Mouse (Mus musculus) heart, embryonic 12.5 days (tissue): ENCODE data around the gene Rad23a. TPM values are rescaled to one million over a fixed set of nuclear protein-coding genes. Genes with fewer than 3 reads are reported as not detected.

Experiments used
- ATAC-seq: fragments of 200-750 bp; cut with Nextera tagmentation; 2 replicates; pipeline ENCODE4 v1.8.0; 2017; ENCODE audit warnings: moderate TSS enrichment, moderate library complexity; ENCODE audit not compliant: insufficient number of reproducible peaks, low FRiP score
- H3K27ac ChIP-seq: fragments of 300-500 bp; sonication (generic); 2 replicates; pipeline ENCODE4 v1.5.1; 2016; ENCODE audit warnings: mild to moderate bottlenecking, moderate library complexity; ENCODE audit not compliant: poor library complexity, severe bottlenecking
- H3K27me3 ChIP-seq: fragments of 300-500 bp; sonication (generic); replicated peaks from 2 replicates; pipeline ENCODE4 v1.6.1; 2016; ENCODE audit warnings: mild to moderate bottlenecking, moderate library complexity
- H3K36me3 ChIP-seq: fragments of 300-500 bp; sonication (generic); 2 replicates; pipeline ENCODE4 v1.6.1; 2016; ENCODE audit warnings: mild to moderate bottlenecking, moderate library complexity
- H3K4me1 ChIP-seq: fragments of 300-500 bp; sonication (generic); replicated peaks from 2 replicates; pipeline ENCODE4 v1.6.1; 2016; ENCODE audit warnings: mild to moderate bottlenecking
- H3K4me2 ChIP-seq: fragments of 300-500 bp; sonication (generic); 2 replicates; pipeline ENCODE4 v1.6.1; 2016; ENCODE audit warnings: mild to moderate bottlenecking, moderate library complexity
- H3K4me3 ChIP-seq: fragments of 300-500 bp; sonication (generic); 2 replicates; pipeline ENCODE4 v1.5.1; 2016; ENCODE audit warnings: mild to moderate bottlenecking
- H3K9ac ChIP-seq: fragments of 300-500 bp; sonication (generic); 2 replicates; pipeline ENCODE4 v1.6.1; 2016; ENCODE audit warnings: mild to moderate bottlenecking, moderate library complexity
- H3K9me3 ChIP-seq: fragments of 300-500 bp; sonication (generic); replicated peaks from 2 replicates; pipeline ENCODE4 v1.6.1; 2016; ENCODE audit warnings: mild to moderate bottlenecking, moderate library complexity
- WGBS: fragments of 180-500 bp; shearing (Covaris S2); methylation state at CpG from one replicate; pipeline ENCODE4 v1.1.7; 2016; 5-methylcytosine and 5-hydroxymethylcytosine counted together
- microRNA-seq: library from miRNA; unstranded; fragments of <30 nt; microRNA quantifications from one replicate; pipeline ENCODE4, GENCODE M21; 2017
- polyA plus RNA-seq: library from polyadenylated mRNA; unstranded; fragments of >200 nt; fragmentation: Nextera tagmentation; extraction: Ambion mirVana; gene quantifications from 2 replicates; pipeline ENCODE4 v1.2.1, GENCODE M21; 2016

Rad23a gene
- polyA plus RNA-seq, 1 experiment from 2014 or later = 131 TPM

- Histone ChIP-seq H3K4me1 (peaks cover 52% of the 10 kb centered on the region), H3K27ac (no peak overlapping the region), H3K36me3 (no peaks in the 10 kb centered on the region), H3K4me2 (peak overlapping the region; percentile 47; the same call in 1 of the 2 replicates), H3K9me3 (no peaks in the 10 kb centered on the region), H3K4me3 (no peak overlapping the region), H3K9ac (no peak overlapping the region), H3K27me3 (peaks cover 99% of the 10 kb centered on the region)
- ATAC-seq = no peak
- 5% methylated on average over 11 of the region's 11 CpGs for WGBS
These were observed 55.0 kb downstream of the Rad23a start for GRCm38 (mm10) chr8:84785506-84785755.

GRCm38 (mm10) chr8:84784681-84785505 is 55.6 kb downstream of the Rad23a start:
- no peaks in the 10 kb centered on the region for H3K36me3 ChIP-seq
- peak overlapping the region; percentile 17; the same call in 1 of the 2 replicates for H3K4me3 ChIP-seq
- WGBS = 3% methylated on average over 48 of the region's 48 CpGs
- H3K9ac ChIP-seq = no peak overlapping the region
- no peaks in the 10 kb centered on the region for H3K9me3 ChIP-seq
- H3K27me3 ChIP-seq = peaks cover 97% of the 10 kb centered on the region
- H3K27ac ChIP-seq = no peak overlapping the region
- H3K4me2 ChIP-seq = peak overlapping the region; percentile 47
- peaks cover 50% of the 10 kb centered on the region for H3K4me1 ChIP-seq
- ATAC-seq = no peak

Small RNA genes within 50 kb of the gene (microRNA-seq; reads per million reads assigned to microRNA genes)
- 1.4 reads per million for gene Mir7069

Other genes starting within 250 kb of the Rad23a start
- 63.4 and 68.1 TPM in 2 replicates for gene Ier2, start 177.8 kb downstream of the Rad23a start, polyA plus RNA-seq
- 46.2 and 49.5 TPM in 2 replicates for gene Trmt1, start 154.4 kb downstream of the Rad23a start, polyA plus RNA-seq
- 20.9 and 21.3 TPM in 2 replicates for gene Nacc1, start 152.8 kb downstream of the Rad23a start, polyA plus RNA-seq
- 18.1 and 19.7 TPM in 2 replicates for gene Lyl1, start 139.2 kb downstream of the Rad23a start, polyA plus RNA-seq
- gene G430095P16Rik, start 117.7 kb downstream of the Rad23a start, polyA plus RNA-seq = 5.4 and 6.9 TPM in 2 replicates
- gene Nfix, start 40.3 kb downstream of the Rad23a start, polyA plus RNA-seq = 9.2 and 10.9 TPM in 2 replicates
- gene Dand5, start 17.8 kb downstream of the Rad23a start, polyA plus RNA-seq = 4.6 and 6.2 TPM in 2 replicates
- gene Gadd45gip1, start 9.1 kb downstream of the Rad23a start, polyA plus RNA-seq = 50.9 and 52.1 TPM in 2 replicates
- 747 and 767 TPM in 2 replicates for gene Calr, start 6.3 kb upstream of the Rad23a start, polyA plus RNA-seq
- gene Farsa, start 16.3 kb upstream of the Rad23a start, polyA plus RNA-seq = 53.6 and 59.2 TPM in 2 replicates
- 36.5 and 36.9 TPM in 2 replicates for gene Syce2, start 31.4 kb upstream of the Rad23a start, polyA plus RNA-seq
- gene Gcdh, start 53.3 kb upstream of the Rad23a start, polyA plus RNA-seq = 35.5 and 36.2 TPM in 2 replicates
- gene Klf1, start 61.3 kb upstream of the Rad23a start, polyA plus RNA-seq = 12.1 and 17.9 TPM in 2 replicates
- 4.2 and 4.3 TPM in 2 replicates for gene Dnase2a, start 67.9 kb upstream of the Rad23a start, polyA plus RNA-seq
- gene Mast1, start 96.7 kb upstream of the Rad23a start, polyA plus RNA-seq = 0.13 and 0.24 TPM in 2 replicates
- gene Rtbdn, start 106.3 kb upstream of the Rad23a start, polyA plus RNA-seq = 0.20 and 0.31 TPM in 2 replicates
- gene Gm49661, start 128.8 kb upstream of the Rad23a start, polyA plus RNA-seq = not detected in 2 replicates
- gene Prdx2, start 128.9 kb upstream of the Rad23a start, polyA plus RNA-seq = 638 and 672 TPM in 2 replicates
- gene Rnaseh2a, start 129.1 kb upstream of the Rad23a start, polyA plus RNA-seq = 77.1 and 79.0 TPM in 2 replicates
- 11.9 and 13.2 TPM in 2 replicates for gene Junb, start 138.1 kb upstream of the Rad23a start, polyA plus RNA-seq
- gene Hook2, start 149.9 kb upstream of the Rad23a start, polyA plus RNA-seq = 7.2 and 7.7 TPM in 2 replicates
- gene Best2, start 173.9 kb upstream of the Rad23a start, polyA plus RNA-seq = not detected in 2 replicates
- 114 and 118 TPM in 2 replicates for gene Asna1, start 184.6 kb upstream of the Rad23a start, polyA plus RNA-seq
- 102 and 109 TPM in 2 replicates for gene Trir, start 186.2 kb upstream of the Rad23a start, polyA plus RNA-seq
- gene Tnpo2, start 196.2 kb upstream of the Rad23a start, polyA plus RNA-seq = 28.8 and 34.4 TPM in 2 replicates
- gene Fbxw9, start 219.4 kb upstream of the Rad23a start, polyA plus RNA-seq = 17.3 and 18.8 TPM in 2 replicates
- gene Gm5741, start 227.3 kb upstream of the Rad23a start, polyA plus RNA-seq = not detected in 2 replicates
- gene Dhps, start 231.1 kb upstream of the Rad23a start, polyA plus RNA-seq = 50.4 and 60.9 TPM in 2 replicates
- 107 and 109 TPM in 2 replicates for gene Wdr83os, start 240.1 kb upstream of the Rad23a start, polyA plus RNA-seq
- gene Wdr83, start 240.6 kb upstream of the Rad23a start, polyA plus RNA-seq = 31.7 and 33.2 TPM in 2 replicates
- 33.2 and 34.8 TPM in 2 replicates for gene Man2b1, start 242.6 kb upstream of the Rad23a start, polyA plus RNA-seq